In the genomic region with DNA sequence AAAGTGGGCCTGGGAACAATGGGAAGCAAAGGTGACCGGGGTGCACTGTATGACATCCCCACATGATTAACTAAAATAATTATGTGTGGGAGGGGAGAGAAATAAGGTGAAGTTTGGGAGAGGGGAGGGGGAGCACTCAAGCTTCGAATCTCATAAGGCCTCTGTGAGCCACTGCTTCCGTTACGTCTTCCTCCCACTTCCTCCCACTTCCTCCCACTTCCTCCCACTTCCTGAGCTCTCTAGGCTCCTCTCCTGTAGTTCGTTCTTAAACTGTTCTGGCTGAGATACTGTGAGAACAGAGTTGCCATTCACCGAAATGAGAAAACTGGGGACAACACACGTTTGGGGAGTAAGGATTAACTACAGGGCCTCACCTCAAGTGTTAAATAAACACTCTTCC, we compare ENCODE assay signal across 16 mouse cellular contexts. TPM values are rescaled to one million over a fixed set of nuclear protein-coding genes. Genes with fewer than 3 reads are reported as not detected.
DNase-seq lines count a peak whose midpoint lies in the region; ATAC-seq and TF ChIP-seq lines count a peak whose summit lies in the region.
"Had no signal": no experiment of that assay in that cellular context is flagged by ENCODE, and none has a peak within 500 bp of the region (broad histone marks: within the 10 kb centered on the region; RNA-seq: fewer than 3 reads in every experiment).

No protein-coding gene starts in this region.

- peak overlapping the region; percentile 49 for H3K27ac ChIP-seq in heart, adult 2 months
- H3K27ac ChIP-seq in liver, embryonic 12.5 days: peak overlapping the region; percentile 22; the same call in 1 of the 2 replicates
- H3K27ac ChIP-seq: forebrain, embryonic 12.5 days; gastrocnemius, adult 2 months; limb, embryonic 13.5 days had no signal

- no peak for DNase-seq in heart, adult 2 months
- no peak for DNase-seq in heart, adult 9 months (ENCODE audit: low spot score in 2 of 2)
- DNase-seq in liver: no peak
- peak; percentile 33 for DNase-seq in thymus, postnatal 14 days
- no peak for DNase-seq in thymus, postnatal 4 days
- DNase-seq in right cerebral cortex, postnatal 36 days (ENCODE audit: low spot score in 2 of 2): no peak
- DNase-seq: cerebellum, adult 9-10 months; gastrocnemius, adult 2 months; kidney, adult 2 months; lung, postnatal 4 days; retina, postnatal 1 day; right cerebral cortex, postnatal 4 days had no signal

- no peak overlapping the region for H3K4me3 ChIP-seq in heart, adult 2 months
- no peak overlapping the region for H3K4me3 ChIP-seq in liver, embryonic 12.5 days
- H3K4me3 ChIP-seq: forebrain, embryonic 12.5 days; gastrocnemius, adult 2 months; limb, embryonic 13.5 days had no signal

- H3K4me2 ChIP-seq in liver, embryonic 12.5 days: no peak overlapping the region
- H3K4me2 ChIP-seq: forebrain, embryonic 12.5 days; limb, embryonic 13.5 days; midbrain, embryonic 11.5 days had no signal

- H3K36me3 ChIP-seq in heart, adult 2 months (ENCODE audit: control insufficient read depth, insufficient read depth, low read length): no peaks in the 10 kb centered on the region
- H3K36me3 ChIP-seq in liver, embryonic 12.5 days: peaks cover 25% of the 10 kb centered on the region

- intact Hi-C loops in heart, adult 2 months (cut with DNase I): no loop called here

- H3K9ac ChIP-seq in heart, adult 2 months (ENCODE audit: low read depth, low read length): no peak overlapping the region
- no peak overlapping the region for H3K9ac ChIP-seq in liver, embryonic 12.5 days
- H3K9ac ChIP-seq: forebrain, embryonic 12.5 days; limb, embryonic 13.5 days had no signal

- TF ChIP-seq EP300 in heart, adult 2 months (IDR thresholded peaks at IDR 0.05; ENCODE audit: insufficient read depth, low read depth, low read length): no peak

- TF ChIP-seq CTCF in heart, adult 2 months (IDR thresholded peaks at IDR 0.05): no peak

- TF ChIP-seq POLR2A in heart, adult 2 months (IDR thresholded peaks at IDR 0.05; ENCODE audit: insufficient read depth, low read depth, low read length): no peak

- 38% methylated on average over 7 of the region's 7 CpGs for WGBS in heart, adult 2 months
- 44% methylated on average over 7 of the region's 7 CpGs for WGBS in liver, embryonic 12.5 days (ENCODE audit: insufficient replicate concordance)

- no peaks in the 10 kb centered on the region for H3K27me3 ChIP-seq in heart, adult 2 months (ENCODE audit: control insufficient read depth, insufficient read depth, low read length)
- no peaks in the 10 kb centered on the region for H3K27me3 ChIP-seq in liver, embryonic 12.5 days (replicated peaks)
- H3K27me3 ChIP-seq: forebrain, embryonic 12.5 days; limb, embryonic 13.5 days had no signal

- H3K9me3 ChIP-seq in liver, embryonic 12.5 days (replicated peaks): no peaks in the 10 kb centered on the region
- H3K9me3 ChIP-seq: forebrain, embryonic 12.5 days; limb, embryonic 13.5 days had no signal

- H3K79me2 ChIP-seq in heart, adult 2 months (replicated peaks; ENCODE audit: control insufficient read depth, insufficient read depth, low read length): no peaks in the 10 kb centered on the region

- H3K4me1 ChIP-seq in heart, adult 2 months (ENCODE audit: control insufficient read depth, insufficient read depth, low read length): no peaks in the 10 kb centered on the region
- H3K4me1 ChIP-seq in liver, embryonic 12.5 days: peaks cover 44% of the 10 kb centered on the region

- ATAC-seq in liver, embryonic 12.5 days: no peak

RNA-seq across cellular contexts. Expression of a gene that starts 7.7 kb away (rescaled TPM):
- total RNA-seq in heart, adult 2 months (2021): 1 to 10 TPM; 3.2 to 4.5 TPM
- 1.1 and 2.0 TPM in 2 replicates for polyA plus RNA-seq in heart, adult 2 months (2012; rRNA removed)
- polyA plus RNA-seq in liver, embryonic 12.5 days (2016; fragmentation: Nextera tagmentation; extraction: Ambion mirVana): 6.2 and 7.2 TPM in 2 replicates

RNA-seq across cellular contexts. Expression of a gene that starts 7.9 kb away (rescaled TPM):
- total RNA-seq in heart, adult 2 months (2021): 10 to 100 TPM; 27.1 to 33.9 TPM
- 9.2 and 12.9 TPM in 2 replicates for polyA plus RNA-seq in heart, adult 2 months (2012; rRNA removed)
- 1.7 and 2.8 TPM in 2 replicates for polyA plus RNA-seq in liver, embryonic 12.5 days (2016; fragmentation: Nextera tagmentation; extraction: Ambion mirVana)
